Mouse (Mus musculus): ENCODE measurements at regions not wholly inside any gene's neighbourhood (a gene's known extent, or its start where the extent isn't known, plus 50 kb on each side); places are given as distances from the start of the nearest gene placed in this dataset.
A peak's percentile ranks its signal among the peaks of the same experiment; 100 is the strongest.

- DNase-seq (ENCODE audit: low spot score in 2 of 2): peak; percentile 48 to 54
Measured at GRCm38 (mm10) chr13:16659894-16660293, 648.2 kb downstream of the Inhba start.

- DNase-seq (ENCODE audit: low spot score in 2 of 2): no peak
Measured at GRCm38 (mm10) chr13:16668652-16669051, 657.0 kb downstream of the Inhba start.

DNA sequence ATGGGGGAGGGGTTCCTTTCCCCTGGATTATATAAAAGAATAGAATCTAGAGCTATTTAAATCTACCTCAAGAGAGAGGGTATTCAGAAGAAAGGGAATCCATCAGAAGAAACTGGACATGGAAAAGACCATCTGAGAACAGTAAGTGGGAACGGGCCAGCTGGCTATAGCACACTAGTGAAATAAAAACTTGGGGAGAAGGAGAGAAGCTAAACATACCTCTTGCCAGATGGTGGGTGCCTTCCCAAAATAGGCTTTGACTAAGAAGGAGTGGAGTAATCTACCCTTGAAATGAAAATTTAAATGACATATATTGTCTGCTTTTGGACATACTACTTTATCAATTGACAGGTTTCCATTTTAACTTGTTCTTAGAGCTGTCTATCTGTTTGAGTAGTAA, 657.6 kb downstream of the Inhba start:
- DNase-seq (ENCODE audit: low spot score in 2 of 2): no peak

GRCm38 (mm10) chr13:16670047-16670733, 658.5 kb downstream of the Inhba start:
- no peak for DNase-seq (ENCODE audit: low spot score in 2 of 2)

GRCm38 (mm10) chr13:16670736-16671135, 659.1 kb downstream of the Inhba start:
- DNase-seq (ENCODE audit: low spot score in 2 of 2): no peak

DNA sequence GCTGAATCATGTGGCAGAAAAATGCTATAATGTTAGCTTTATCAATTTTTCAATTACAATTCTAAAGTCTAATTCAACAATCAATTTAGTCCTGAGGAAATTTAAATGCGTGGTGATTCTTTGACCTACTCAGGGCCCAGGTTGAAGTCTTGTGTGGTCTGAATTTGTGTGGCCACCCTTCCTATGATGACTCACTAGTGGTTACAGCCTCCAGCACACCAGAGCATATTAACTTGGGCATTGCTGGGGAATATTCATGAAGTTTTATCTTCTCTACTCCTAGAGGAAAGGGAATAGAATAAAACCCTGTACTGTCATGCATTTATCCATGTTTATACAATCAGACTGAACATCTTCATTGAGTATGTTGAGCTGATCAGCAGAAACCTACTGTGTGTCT, 665.2 kb downstream of the Inhba start:
- no peak for DNase-seq (ENCODE audit: low spot score in 2 of 2)

GRCm38 (mm10) chr13:16678246-16679024, 666.8 kb downstream of the Inhba start:
- no peak for DNase-seq (ENCODE audit: low spot score in 2 of 2)

GRCm38 (mm10) chr13:16694201-16694600, 682.5 kb downstream of the Inhba start:
- DNase-seq (ENCODE audit: low spot score in 2 of 2): no peak

DNA sequence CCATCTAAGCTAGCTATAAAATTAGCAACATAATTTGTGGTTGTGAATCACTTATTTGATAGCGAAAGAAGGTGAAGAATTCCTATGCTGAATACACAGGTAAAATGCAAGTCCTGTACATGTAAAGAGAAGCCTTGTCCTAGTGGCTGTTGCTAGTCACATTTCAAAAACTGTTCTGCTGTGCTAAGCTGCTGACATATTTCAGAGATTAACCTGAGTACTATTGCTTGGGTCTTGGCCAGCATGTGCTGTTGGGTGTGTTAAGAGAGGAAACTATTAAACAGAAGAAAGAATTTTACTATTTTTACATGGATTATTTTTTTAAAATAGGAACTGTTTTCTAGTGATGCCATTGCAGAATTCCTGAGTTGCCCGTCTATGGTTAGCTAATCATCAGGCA, 689.3 kb downstream of the Inhba start:
- no peak for DNase-seq (ENCODE audit: low spot score in 2 of 2)

- DNase-seq (ENCODE audit: low spot score in 2 of 2): no peak
Measured at GRCm38 (mm10) chr13:16702138-16702537, 690.5 kb downstream of the Inhba start.

DNA sequence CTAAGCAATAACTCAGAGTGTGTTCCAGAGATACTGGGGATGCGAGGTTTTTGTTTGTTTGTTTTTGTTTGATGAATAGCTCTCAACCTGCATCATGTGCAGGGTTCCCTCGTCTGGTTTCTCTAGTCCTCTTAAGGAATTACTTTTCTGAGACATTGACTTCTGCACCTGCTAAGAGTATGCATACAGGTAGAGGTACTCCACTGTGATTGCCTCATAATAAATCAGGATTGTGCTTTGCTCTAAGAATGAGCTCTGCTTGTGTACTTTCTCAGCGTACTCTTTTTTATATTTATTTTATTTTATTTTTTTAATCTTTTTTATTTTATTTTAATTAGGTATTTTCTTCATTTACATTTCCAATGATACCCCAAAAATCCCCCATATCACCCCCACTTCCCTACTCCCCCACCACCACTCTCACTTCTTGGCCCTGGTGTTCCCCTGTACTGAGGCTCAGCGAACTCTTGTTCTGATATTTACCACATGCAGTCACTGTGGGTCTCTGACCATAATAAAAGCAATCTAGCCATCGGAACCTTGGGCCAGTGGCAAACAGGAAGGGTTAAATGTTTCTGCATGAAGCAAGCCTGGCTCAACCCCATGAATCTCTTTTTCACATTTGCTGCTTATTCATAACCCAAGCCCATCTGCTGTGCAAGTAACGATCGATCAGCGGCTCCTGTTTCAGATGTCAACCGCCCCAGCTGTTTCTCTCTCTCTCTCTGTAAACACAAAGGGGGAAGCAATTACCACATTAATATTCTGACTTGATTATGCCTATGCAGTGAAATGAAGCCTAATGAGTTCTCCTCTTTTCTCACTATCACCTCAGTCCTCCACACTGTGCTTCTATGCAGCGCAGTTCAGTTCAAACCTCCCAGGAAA, 693.8 kb downstream of the Inhba start:
- peak; percentile 14 to 19 for DNase-seq (ENCODE audit: low spot score in 2 of 2)

DNA sequence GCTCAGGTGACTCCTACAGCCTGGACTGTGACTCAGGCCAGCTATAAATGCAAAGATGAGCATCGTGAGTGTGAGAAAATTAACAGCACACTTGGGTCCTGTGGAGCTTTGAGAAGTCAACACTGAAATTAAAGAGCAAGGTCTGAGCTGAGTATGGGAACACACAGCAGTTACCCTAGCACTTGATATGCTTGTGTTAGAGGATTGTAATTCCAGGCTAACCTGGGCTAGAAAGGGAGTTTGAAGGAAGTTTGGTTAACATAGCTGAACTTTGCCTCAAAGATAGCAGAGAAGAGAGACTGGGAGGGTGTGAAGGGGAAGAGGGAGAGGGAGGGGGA, 694.4 kb downstream of the Inhba start:
- no peak for DNase-seq (ENCODE audit: low spot score in 2 of 2)

DNA sequence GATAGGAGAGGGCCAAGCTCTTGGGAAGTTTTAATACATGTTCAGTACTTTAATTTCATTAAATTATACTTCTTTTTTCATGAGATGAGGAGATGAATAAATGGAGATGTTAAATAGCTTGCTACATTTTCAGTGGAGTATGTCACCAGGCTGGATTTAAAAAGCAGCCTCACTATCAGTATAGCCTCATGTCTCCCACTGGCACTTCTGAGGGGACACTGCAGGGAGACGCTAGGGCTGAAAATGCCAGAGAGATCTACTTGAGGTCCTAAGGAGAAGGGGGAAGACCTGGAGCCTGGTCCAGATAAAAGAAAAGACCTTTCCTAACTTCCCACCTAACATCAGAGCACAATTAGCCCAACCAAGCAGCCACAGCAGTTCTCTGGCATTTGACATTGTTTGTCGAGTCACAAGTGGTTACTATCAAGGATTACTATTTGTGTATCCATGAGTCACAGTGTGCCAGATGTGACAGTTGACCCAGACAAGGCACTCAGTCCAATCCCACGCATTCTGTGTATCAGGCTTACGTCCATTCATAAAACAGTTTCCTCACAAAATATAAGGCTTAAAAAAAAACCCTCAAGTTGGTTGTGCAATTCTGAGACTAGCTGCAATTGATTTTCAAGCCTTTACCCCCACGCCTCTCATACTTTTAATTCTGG, 703.8 kb downstream of the Inhba start:
- DNase-seq (ENCODE audit: low spot score in 2 of 2): no peak

DNA sequence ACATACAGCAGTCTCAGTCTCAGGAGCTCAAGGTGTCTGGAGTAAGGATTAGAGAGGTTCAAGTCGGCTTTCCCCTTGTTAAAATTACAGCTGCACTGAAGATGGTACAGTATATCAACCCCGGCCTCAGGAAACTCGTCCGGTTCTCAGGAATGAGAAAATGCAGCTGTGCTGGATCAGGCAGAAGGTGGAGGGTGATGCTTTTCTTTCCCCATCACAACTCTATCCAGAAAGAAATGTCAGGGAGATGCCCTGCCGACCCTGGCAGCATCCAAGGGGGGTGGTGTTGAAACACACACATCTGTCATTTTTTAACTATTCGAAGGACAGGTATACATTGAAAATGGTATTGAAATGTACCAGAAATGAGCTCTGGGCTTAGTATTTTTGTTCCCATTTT, 704.7 kb downstream of the Inhba start:
- DNase-seq (ENCODE audit: low spot score in 2 of 2): no peak

DNA sequence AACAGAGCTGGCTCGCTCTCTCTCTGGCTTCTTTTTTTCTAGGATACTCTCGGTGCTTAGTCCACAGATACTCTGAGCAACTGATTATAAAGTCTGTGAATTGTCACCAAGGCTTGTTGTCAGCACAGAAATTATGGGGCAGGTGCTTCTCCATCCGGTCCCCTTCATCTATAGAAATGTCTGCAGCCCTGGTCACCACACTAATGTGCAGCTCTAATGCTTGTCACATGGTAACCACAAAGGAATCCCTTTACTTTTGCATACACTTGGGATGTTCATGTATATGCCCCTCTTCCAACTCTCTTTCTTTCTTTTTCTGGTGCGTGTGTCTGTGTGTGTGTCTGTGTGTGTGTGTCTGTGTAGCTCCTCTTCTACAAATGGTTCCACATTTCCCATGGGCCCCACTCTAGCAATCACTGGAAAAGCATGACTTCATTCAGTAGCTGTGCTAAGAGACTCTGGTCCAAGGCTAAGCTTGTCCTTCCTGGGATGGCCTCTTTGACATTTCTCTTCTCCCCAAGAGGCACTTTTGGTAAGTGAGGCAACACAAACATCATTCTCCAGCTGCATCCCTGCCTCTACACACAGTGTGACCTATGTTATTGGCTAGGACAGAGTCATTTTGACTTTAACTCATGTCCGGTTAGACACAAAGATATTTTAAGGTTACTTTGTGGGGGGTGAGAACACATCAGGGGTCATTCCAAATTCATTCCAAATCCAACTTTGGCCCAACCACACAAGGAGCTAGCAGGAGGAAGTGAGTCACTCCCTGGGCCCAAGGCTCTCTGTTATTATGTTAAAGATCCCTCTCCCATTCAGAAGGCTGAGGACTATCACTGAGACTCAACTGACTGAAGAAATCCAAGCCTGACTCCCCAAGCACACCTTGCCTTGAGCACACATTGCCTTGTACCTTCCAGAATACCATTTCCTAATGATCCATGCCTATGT, 705.4 kb downstream of the Inhba start:
- DNase-seq (ENCODE audit: low spot score in 2 of 2): no peak

DNA sequence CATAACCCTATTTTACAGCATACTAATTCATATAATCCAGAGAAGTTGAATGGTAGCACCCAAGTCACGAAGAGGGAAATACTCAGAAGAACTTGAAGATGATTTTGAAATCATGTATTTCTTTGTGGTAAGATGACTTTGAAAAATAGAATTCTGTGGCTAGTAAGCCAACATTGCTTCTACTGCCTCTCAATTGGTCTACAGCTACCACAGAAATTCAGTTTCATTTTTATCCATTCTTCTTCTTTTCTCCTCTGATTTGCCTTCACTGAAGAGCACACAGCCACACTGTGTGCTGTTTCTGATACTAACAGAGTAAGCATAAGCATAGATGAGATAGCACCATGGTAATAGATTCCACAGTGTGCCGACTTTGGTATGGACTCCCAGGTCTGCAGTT, 708.4 kb downstream of the Inhba start:
- DNase-seq (ENCODE audit: low spot score in 2 of 2): no peak

- no peak for DNase-seq (ENCODE audit: low spot score in 2 of 2)
Measured at GRCm38 (mm10) chr13:16725350-16725749, 713.7 kb downstream of the Inhba start.

DNA sequence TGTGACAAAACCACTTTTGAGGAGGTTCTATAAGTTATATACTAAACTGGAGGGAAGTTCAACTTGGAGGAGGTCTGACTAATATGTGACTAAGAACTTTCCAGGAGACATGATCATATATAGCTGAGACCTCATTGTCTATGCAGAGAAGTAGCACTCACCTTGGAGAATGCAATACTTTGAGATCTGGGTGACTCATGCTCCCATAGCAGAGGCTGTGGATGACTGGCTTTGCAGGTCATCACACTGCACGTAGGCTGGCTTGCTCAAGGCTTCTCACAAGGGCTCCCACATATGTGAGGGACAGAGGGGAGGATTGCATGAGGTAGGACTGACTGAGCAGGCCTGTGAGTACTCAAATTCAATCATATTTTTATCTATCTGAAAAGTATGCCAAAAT, 726.7 kb downstream of the Inhba start:
- DNase-seq (ENCODE audit: low spot score in 2 of 2): no peak

DNA sequence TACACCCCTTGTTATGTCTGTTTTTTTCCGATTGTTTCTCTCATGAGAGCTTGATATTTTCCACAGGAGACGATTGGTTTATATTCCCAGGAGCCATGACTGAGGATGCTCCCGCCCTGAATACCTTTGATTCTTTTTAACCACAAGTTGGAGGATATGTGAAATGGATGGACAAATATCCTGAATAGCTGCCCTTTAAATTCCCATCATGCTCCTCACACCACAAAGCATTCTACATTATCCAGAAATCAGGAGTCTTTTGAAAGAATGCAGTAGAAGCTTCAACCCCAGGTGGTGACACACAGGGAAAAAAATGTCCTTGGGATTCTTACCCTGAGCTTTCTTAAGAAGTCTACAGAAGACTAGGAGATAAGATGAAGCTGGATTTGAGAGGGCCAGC, 727.9 kb downstream of the Inhba start:
- no peak for DNase-seq (ENCODE audit: low spot score in 2 of 2)

DNA sequence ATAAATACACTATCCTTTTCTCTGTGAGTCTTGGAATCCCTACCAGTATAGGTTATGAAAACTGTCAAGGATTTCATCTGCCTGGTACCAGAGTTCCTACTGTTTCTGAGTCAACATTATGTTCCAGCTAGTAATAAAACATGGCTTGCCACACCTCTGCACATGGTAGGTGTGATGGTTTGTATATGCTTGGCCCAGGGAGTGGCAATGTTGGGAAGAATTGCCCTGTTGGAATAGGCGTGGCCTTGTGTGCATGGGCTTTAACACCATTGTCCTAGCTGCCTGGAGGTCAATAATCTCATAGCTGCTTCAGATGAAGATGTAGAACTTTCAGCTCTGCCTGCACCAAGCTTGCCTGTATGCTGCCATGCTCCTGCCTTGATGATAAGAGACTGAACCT, 732.6 kb downstream of the Inhba start:
- no peak for DNase-seq (ENCODE audit: low spot score in 2 of 2)

All from layer of hippocampus, postnatal 14 days (tissue).